13 mouse cellular contexts compared by ENCODE assay signal in genomic region chr10:69446566-69446965, GRCm38 (mm10).
"Had no signal": no experiment of that assay in that cellular context is flagged by ENCODE, and none has a peak within 500 bp of the region (broad histone marks: within the 10 kb centered on the region; RNA-seq: fewer than 3 reads in every experiment).

No protein-coding gene starts in this region.

- H3K27ac ChIP-seq: hindbrain, embryonic 15.5 days; intestine, embryonic 15.5 days; kidney, embryonic 15.5 days; limb, embryonic 12.5 days; limb, embryonic 15.5 days; liver, embryonic 14.5 days had no signal

- H3K36me3 ChIP-seq: hindbrain, embryonic 15.5 days; intestine, embryonic 15.5 days; kidney, embryonic 15.5 days; limb, embryonic 12.5 days; limb, embryonic 15.5 days had no signal

- H3K27me3 ChIP-seq: hindbrain, embryonic 15.5 days; intestine, embryonic 15.5 days; kidney, embryonic 15.5 days; limb, embryonic 15.5 days had no signal

- H3K9me3 ChIP-seq: hindbrain, embryonic 15.5 days; intestine, embryonic 15.5 days; kidney, embryonic 15.5 days; limb, embryonic 12.5 days; limb, embryonic 15.5 days had no signal

- ATAC-seq: intestine, embryonic 15.5 days; liver, postnatal 0 days had no signal

- H3K9ac ChIP-seq: hindbrain, embryonic 15.5 days; intestine, embryonic 15.5 days; kidney, embryonic 15.5 days; limb, embryonic 12.5 days; limb, embryonic 15.5 days; liver, embryonic 14.5 days; liver, postnatal 0 days had no signal

- H3K4me1 ChIP-seq: hindbrain, embryonic 15.5 days; intestine, embryonic 15.5 days; kidney, embryonic 15.5 days; limb, embryonic 12.5 days; limb, embryonic 15.5 days had no signal

- H3K4me3 ChIP-seq: hindbrain, embryonic 15.5 days; intestine, embryonic 15.5 days; kidney, embryonic 15.5 days; limb, embryonic 12.5 days; limb, embryonic 15.5 days had no signal

- DNase-seq: left cerebral cortex, postnatal 4 days; liver, postnatal 0 days; midbrain, embryonic 14.5 days; thymus, adult 18-20 months; thymus, postnatal 36 days had no signal

- H3K4me2 ChIP-seq: hindbrain, embryonic 15.5 days; intestine, embryonic 15.5 days; kidney, embryonic 15.5 days; limb, embryonic 12.5 days; limb, embryonic 15.5 days; liver, embryonic 11.5 days; midbrain, embryonic 11.5 days had no signal
